Mouse (Mus musculus) liver, embryonic 14.5 days (tissue): Measurements from ENCODE around the gene Impad1.

Experiments used
- CTCF ChIP-seq: IDR thresholded peaks from 2 replicates; pipeline ENCODE4 v1.5.1; 2016; ENCODE audit warnings: antibody characterized with exemption, low read depth, control low read depth
- EP300 ChIP-seq: IDR thresholded peaks from 2 replicates; pipeline ENCODE4 v1.6.1; 2016; ENCODE audit warnings: antibody characterized with exemption, low read depth

DNA sequence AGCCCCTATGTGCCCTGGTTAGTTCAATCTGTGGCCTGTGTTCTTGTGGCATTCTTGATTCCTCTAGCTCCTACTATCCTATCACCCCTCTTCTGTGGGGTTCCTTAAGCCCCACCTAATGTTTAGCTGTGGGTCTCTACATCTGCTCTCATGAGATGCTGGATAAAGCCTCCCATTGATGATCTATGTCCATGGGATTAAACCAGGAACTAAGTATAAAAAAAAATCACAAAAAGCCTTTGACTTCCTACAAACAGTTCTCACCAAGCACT lies 9.5 kb downstream of the Impad1 start:
- TF ChIP-seq CTCF (no peak), EP300 (no peak)
